Mouse (Mus musculus): ENCODE measurements around the gene Eif2b1. TPM values are rescaled to one million over a fixed set of nuclear protein-coding genes. Genes with fewer than 3 reads are reported as not detected.

Eif2b1 gene
- polyA plus RNA-seq, 1 experiment, result 13.5 TPM

GRCm38 (mm10) chr5:124524943-124525342 lies 54.0 kb downstream of the Eif2b1 start:
- no peak overlapping the region for H3K27ac ChIP-seq (ENCODE audit: control insufficient read depth, insufficient read depth, low read depth, low read length)
- no peak overlapping the region for H3K4me3 ChIP-seq (ENCODE audit: control insufficient read depth, low read depth, low read length)
- peaks cover 2% of the 10 kb centered on the region; the same call in 1 of the 2 replicates for H3K4me1 ChIP-seq (ENCODE audit: control insufficient read depth, insufficient read depth, low read length)
- TF ChIP-seq POLR2A (IDR thresholded peaks at IDR 0.05; ENCODE audit: control insufficient read depth, low read depth, low read length) (no peak), CTCF (IDR thresholded peaks at IDR 0.05; ENCODE audit: control insufficient read depth, insufficient read depth, insufficient replicate concordance, low read depth, low read length) (no peak)
- no peaks in the 10 kb centered on the region for H3K27me3 ChIP-seq (ENCODE audit: control insufficient read depth, insufficient read depth, low read length)
- H3K36me3 ChIP-seq (ENCODE audit: control insufficient read depth, insufficient read depth, low read length), result no peaks in the 10 kb centered on the region

- no peaks in the 10 kb centered on the region for H3K27me3 ChIP-seq (ENCODE audit: control insufficient read depth, insufficient read depth, low read length)
- TF ChIP-seq POLR2A (IDR thresholded peaks at IDR 0.05; ENCODE audit: control insufficient read depth, low read depth, low read length) (no peak), CTCF (IDR thresholded peaks at IDR 0.05; ENCODE audit: control insufficient read depth, insufficient read depth, insufficient replicate concordance, low read depth, low read length) (no peak)
- H3K4me1 ChIP-seq (ENCODE audit: control insufficient read depth, insufficient read depth, low read length), result no peaks in the 10 kb centered on the region
- no peak overlapping the region for H3K27ac ChIP-seq (ENCODE audit: control insufficient read depth, insufficient read depth, low read depth, low read length)
- no peaks in the 10 kb centered on the region for H3K36me3 ChIP-seq (ENCODE audit: control insufficient read depth, insufficient read depth, low read length)
- no peak overlapping the region for H3K4me3 ChIP-seq (ENCODE audit: control insufficient read depth, low read depth, low read length)
These were observed 55.9 kb downstream of the Eif2b1 start for GRCm38 (mm10) chr5:124523032-124523431.

- H3K27me3 ChIP-seq (ENCODE audit: control insufficient read depth, insufficient read depth, low read length), result no peaks in the 10 kb centered on the region
- no peaks in the 10 kb centered on the region for H3K4me1 ChIP-seq (ENCODE audit: control insufficient read depth, insufficient read depth, low read length)
- H3K4me3 ChIP-seq (ENCODE audit: control insufficient read depth, low read depth, low read length), result no peak overlapping the region
- TF ChIP-seq POLR2A (IDR thresholded peaks at IDR 0.05; ENCODE audit: control insufficient read depth, low read depth, low read length) (no peak), CTCF (IDR thresholded peaks at IDR 0.05; ENCODE audit: control insufficient read depth, insufficient read depth, insufficient replicate concordance, low read depth, low read length) (no peak)
- H3K36me3 ChIP-seq (ENCODE audit: control insufficient read depth, insufficient read depth, low read length), result no peaks in the 10 kb centered on the region
- H3K27ac ChIP-seq (ENCODE audit: control insufficient read depth, insufficient read depth, low read depth, low read length), result no peak overlapping the region
These were observed 57.3 kb downstream of the Eif2b1 start for GRCm38 (mm10) chr5:124521588-124521987.

Other genes with a start within 250 kb of the Eif2b1 start
- gene Cdk2ap1, start 216.0 kb downstream of the Eif2b1 start, polyA plus RNA-seq (2012; rRNA removed), result 40.6 and 41.5 TPM in 2 replicates
- 38.8 and 46.6 TPM in 2 replicates for gene Sbno1, start 153.1 kb downstream of the Eif2b1 start, polyA plus RNA-seq (2012; rRNA removed)
- 23.4 and 24.9 TPM in 2 replicates for gene Kmt5a, start 139.2 kb downstream of the Eif2b1 start, polyA plus RNA-seq (2012; rRNA removed)
- 19.6 and 20.8 TPM in 2 replicates for gene Rilpl2, start 100.8 kb downstream of the Eif2b1 start, polyA plus RNA-seq (2012; rRNA removed)
- 26.5 and 35.7 TPM in 2 replicates for gene Snrnp35, start 96.0 kb downstream of the Eif2b1 start, polyA plus RNA-seq (2012; rRNA removed)
- 1.5 and 1.8 TPM in 2 replicates for gene Rilpl1, start 47.7 kb downstream of the Eif2b1 start, polyA plus RNA-seq (2012; rRNA removed)
- gene Tmed2, start 38.4 kb downstream of the Eif2b1 start, polyA plus RNA-seq (2012; rRNA removed), result 34.0 and 39.8 TPM in 2 replicates
- 4.8 and 4.9 TPM in 2 replicates for gene Ddx55, start 26.3 kb downstream of the Eif2b1 start, polyA plus RNA-seq (2012; rRNA removed)
- gene Gtf2h3, start within 50 bp of the Eif2b1 start, polyA plus RNA-seq (2012; rRNA removed), result 17.6 and 20.4 TPM in 2 replicates
- 13.0 and 13.5 TPM in 2 replicates for gene Atp6v0a2, start 49.4 kb upstream of the Eif2b1 start, polyA plus RNA-seq (2012; rRNA removed)
- gene Dnah10, start 146.0 kb upstream of the Eif2b1 start, polyA plus RNA-seq (2012; rRNA removed), result 16.2 and 16.3 TPM in 2 replicates

Data from testis, adult 2 months (tissue).